Mouse (Mus musculus) lung, postnatal 0 days (tissue): ENCODE data around the gene Ankrd12. TPM values are rescaled to one million over a fixed set of nuclear protein-coding genes. Genes with fewer than 3 reads are reported as not detected.

Source experiments
- ATAC-seq: fragments of 200-750 bp; cut with Nextera tagmentation; 2 replicates; pipeline ENCODE4 v1.8.0; 2017; ENCODE audit warnings: moderate library complexity
- DNase-seq: peaks from one replicate; pipeline ENCODE4 v3.0.0-alpha.2; 2016; ENCODE audit warnings: low spot score
- H3K27ac ChIP-seq: fragments of 300-500 bp; sonication (generic); 2 replicates; pipeline ENCODE4 v1.5.1; 2014; ENCODE audit warnings: antibody characterized with exemption, mild to moderate bottlenecking, low read length, mixed read lengths
- H3K27me3 ChIP-seq: fragments of 300-500 bp; sonication (generic); replicated peaks from 2 replicates; pipeline ENCODE4 v1.6.1; 2014; ENCODE audit warnings: low read length, mixed read lengths; ENCODE audit not compliant: insufficient read depth
- H3K36me3 ChIP-seq: fragments of 300-500 bp; sonication (generic); 2 replicates; pipeline ENCODE4 v1.6.1; 2014; ENCODE audit warnings: low read length, mixed read lengths; ENCODE audit not compliant: insufficient read depth
- H3K4me1 ChIP-seq: fragments of 300-500 bp; sonication (generic); 2 replicates; pipeline ENCODE4 v1.6.1; 2014; ENCODE audit warnings: antibody characterized with exemption, low read depth, low read length, mixed read lengths; ENCODE audit not compliant: insufficient read depth
- H3K4me2 ChIP-seq: fragments of 300-500 bp; sonication (generic); replicated peaks from 2 replicates; pipeline ENCODE4 v1.6.1; 2014; ENCODE audit warnings: low read depth, mild to moderate bottlenecking, low read length, moderate library complexity, mixed read lengths
- H3K4me3 ChIP-seq: fragments of 300-500 bp; sonication (generic); 2 replicates; pipeline ENCODE4 v1.5.1; 2014; ENCODE audit warnings: low read depth, low read length
- H3K9ac ChIP-seq: fragments of 300-500 bp; sonication (generic); replicated peaks from 2 replicates; pipeline ENCODE4 v1.6.1; 2014; ENCODE audit warnings: low read depth, mild to moderate bottlenecking
- H3K9me3 ChIP-seq: fragments of 300-500 bp; sonication (generic); 2 replicates; pipeline ENCODE4 v1.6.1; 2016; ENCODE audit warnings: low read length, mixed read lengths
- CTCF ChIP-seq: IDR thresholded peaks from 2 replicates; pipeline ENCODE4 v1.5.1; 2016; ENCODE audit warnings: antibody characterized with exemption, mild to moderate bottlenecking
- EP300 ChIP-seq: IDR thresholded peaks from 2 replicates; pipeline ENCODE4 v1.6.1; 2016; ENCODE audit warnings: antibody characterized with exemption, mild to moderate bottlenecking, control low read depth
- WGBS: fragments of 180-500 bp; shearing (Covaris S2); extraction: QIAGEN DNeasy Blood & Tissue Kit; methylation state at CpG from one replicate; pipeline ENCODE4 v1.1.7; 2014; 5-methylcytosine and 5-hydroxymethylcytosine counted together
- polyA plus RNA-seq: library from polyadenylated mRNA; unstranded; fragments of >200 nt; fragmentation: Nextera tagmentation; extraction: Ambion mirVana; gene quantifications from 2 replicates; pipeline ENCODE4 v1.2.1, GENCODE M21; 2015

Ankrd12 gene
- polyA plus RNA-seq, 1 experiment from 2014 or later, result 29.4 TPM

- no peak overlapping the region for H3K4me2 ChIP-seq
- H3K4me1 ChIP-seq, result peaks cover 4% of the 10 kb centered on the region; the same call in 1 of the 2 replicates
- H3K27me3 ChIP-seq, result no peaks in the 10 kb centered on the region
- TF ChIP-seq CTCF, result no peak
- TF ChIP-seq EP300, result no peak
- no peak overlapping the region for H3K27ac ChIP-seq
- ATAC-seq (no peak), DNase-seq (no peak)
- 89% methylated on average over 2 of the region's 2 CpGs for WGBS
- H3K9ac ChIP-seq, result no peak overlapping the region
- no peak overlapping the region for H3K4me3 ChIP-seq
- H3K9me3 ChIP-seq, result no peaks in the 10 kb centered on the region
- no peaks in the 10 kb centered on the region; the same call in 1 of the 2 replicates for H3K36me3 ChIP-seq
Observed at GRCm38 (mm10) chr17:65945420-65945819, 131.5 kb downstream of the Ankrd12 start.

GRCm38 (mm10) chr17:65942394-65942793 lies 134.5 kb downstream of the Ankrd12 start:
- no peaks in the 10 kb centered on the region for H3K27me3 ChIP-seq
- WGBS, result 19% methylated on average over 4 of the region's 4 CpGs
- ATAC-seq, result peak; percentile 26; the same call in 1 of the 2 replicates
- H3K4me3 ChIP-seq, result no peak overlapping the region
- no peak overlapping the region for H3K27ac ChIP-seq
- no peaks in the 10 kb centered on the region for H3K9me3 ChIP-seq
- TF ChIP-seq CTCF (no peak), EP300 (no peak)
- H3K4me2 ChIP-seq, result no peak overlapping the region
- H3K36me3 ChIP-seq, result no peaks in the 10 kb centered on the region
- H3K9ac ChIP-seq, result no peak overlapping the region
- no peak for DNase-seq
- no peaks in the 10 kb centered on the region; the same call in 1 of the 2 replicates for H3K4me1 ChIP-seq

GRCm38 (mm10) chr17:65941275-65941674 lies 135.6 kb downstream of the Ankrd12 start:
- Histone ChIP-seq H3K4me2 (no peak overlapping the region), H3K27ac (no peak overlapping the region), H3K9me3 (no peaks in the 10 kb centered on the region), H3K27me3 (no peaks in the 10 kb centered on the region), H3K4me1 (no peaks in the 10 kb centered on the region; the same call in 1 of the 2 replicates), H3K9ac (no peak overlapping the region), H3K4me3 (no peak overlapping the region), H3K36me3 (peaks cover 6% of the 10 kb centered on the region; the same call in 1 of the 2 replicates)
- TF ChIP-seq EP300, result no peak
- no peak for TF ChIP-seq CTCF
- ATAC-seq (no peak), DNase-seq (no peak)
- WGBS, result 83% methylated on average over 6 of the region's 6 CpGs

- H3K9me3 ChIP-seq, result no peaks in the 10 kb centered on the region
- 64% methylated on average over 12 of the region's 12 CpGs for WGBS
- ATAC-seq, result 0 out of 2 replicates have a peak, but pooled peaks have one; percentile 27
- H3K9ac ChIP-seq, result no peak overlapping the region
- no peaks in the 10 kb centered on the region for H3K27me3 ChIP-seq
- TF ChIP-seq EP300 (no peak), CTCF (no peak)
- no peak overlapping the region for H3K4me3 ChIP-seq
- no peak for DNase-seq
- H3K4me1 ChIP-seq, result no peaks in the 10 kb centered on the region; the same call in 1 of the 2 replicates
- H3K36me3 ChIP-seq, result peaks cover 6% of the 10 kb centered on the region; the same call in 1 of the 2 replicates
- H3K4me2 ChIP-seq, result no peak overlapping the region; the same call in 1 of the 2 replicates
- peak overlapping the region; percentile 60 for H3K27ac ChIP-seq
Observed at GRCm38 (mm10) chr17:65940221-65940620, 136.7 kb downstream of the Ankrd12 start.

GRCm38 (mm10) chr17:65939461-65940192 lies 137.3 kb downstream of the Ankrd12 start:
- no peaks in the 10 kb centered on the region; the same call in 1 of the 2 replicates for H3K4me1 ChIP-seq
- no peak overlapping the region for H3K9ac ChIP-seq
- no peaks in the 10 kb centered on the region for H3K27me3 ChIP-seq
- no peak overlapping the region for H3K4me3 ChIP-seq
- peak overlapping the region; percentile 60 for H3K27ac ChIP-seq
- TF ChIP-seq EP300 (no peak), CTCF (no peak)
- H3K9me3 ChIP-seq, result no peaks in the 10 kb centered on the region
- ATAC-seq (peak; percentile 75), DNase-seq (peak; percentile 69)
- H3K36me3 ChIP-seq, result peaks cover 6% of the 10 kb centered on the region; the same call in 1 of the 2 replicates
- 41% methylated on average over 14 of the region's 14 CpGs for WGBS
- no peak overlapping the region; the same call in 1 of the 2 replicates for H3K4me2 ChIP-seq

- no peak overlapping the region for H3K4me2 ChIP-seq
- no peak overlapping the region for H3K27ac ChIP-seq
- H3K36me3 ChIP-seq, result peaks cover 11% of the 10 kb centered on the region; the same call in 1 of the 2 replicates
- ATAC-seq (no peak), DNase-seq (no peak)
- 88% methylated on average over 9 of the region's 9 CpGs for WGBS
- H3K9ac ChIP-seq, result no peak overlapping the region
- H3K27me3 ChIP-seq, result no peaks in the 10 kb centered on the region
- H3K4me3 ChIP-seq, result no peak overlapping the region
- no peak for TF ChIP-seq CTCF
- no peak for TF ChIP-seq EP300
- no peaks in the 10 kb centered on the region; the same call in 1 of the 2 replicates for H3K4me1 ChIP-seq
- H3K9me3 ChIP-seq, result no peaks in the 10 kb centered on the region
Observed at GRCm38 (mm10) chr17:65937671-65938070, 139.2 kb downstream of the Ankrd12 start.
